Mouse (Mus musculus) lung, postnatal 0 days (tissue): ENCODE results near the gene Elk4. TPM values are rescaled to one million over a fixed set of nuclear protein-coding genes. Genes with fewer than 3 reads are reported as not detected.

Source experiments
- ATAC-seq: fragments of 200-750 bp; cut with Nextera tagmentation; 2 replicates; pipeline ENCODE4 v1.8.0; 2017; ENCODE audit warnings: moderate library complexity
- DNase-seq: peaks from one replicate; pipeline ENCODE4 v3.0.0-alpha.2; 2016; ENCODE audit warnings: low spot score
- H3K27ac ChIP-seq: fragments of 300-500 bp; sonication (generic); 2 replicates; pipeline ENCODE4 v1.5.1; 2014; ENCODE audit warnings: antibody characterized with exemption, mild to moderate bottlenecking, low read length, mixed read lengths
- H3K27me3 ChIP-seq: fragments of 300-500 bp; sonication (generic); replicated peaks from 2 replicates; pipeline ENCODE4 v1.6.1; 2014; ENCODE audit warnings: low read length, mixed read lengths; ENCODE audit not compliant: insufficient read depth
- H3K36me3 ChIP-seq: fragments of 300-500 bp; sonication (generic); 2 replicates; pipeline ENCODE4 v1.6.1; 2014; ENCODE audit warnings: low read length, mixed read lengths; ENCODE audit not compliant: insufficient read depth
- H3K4me1 ChIP-seq: fragments of 300-500 bp; sonication (generic); 2 replicates; pipeline ENCODE4 v1.6.1; 2014; ENCODE audit warnings: antibody characterized with exemption, low read depth, low read length, mixed read lengths; ENCODE audit not compliant: insufficient read depth
- H3K4me2 ChIP-seq: fragments of 300-500 bp; sonication (generic); replicated peaks from 2 replicates; pipeline ENCODE4 v1.6.1; 2014; ENCODE audit warnings: low read depth, mild to moderate bottlenecking, low read length, moderate library complexity, mixed read lengths
- H3K4me3 ChIP-seq: fragments of 300-500 bp; sonication (generic); 2 replicates; pipeline ENCODE4 v1.5.1; 2014; ENCODE audit warnings: low read depth, low read length
- H3K9ac ChIP-seq: fragments of 300-500 bp; sonication (generic); replicated peaks from 2 replicates; pipeline ENCODE4 v1.6.1; 2014; ENCODE audit warnings: low read depth, mild to moderate bottlenecking
- H3K9me3 ChIP-seq: fragments of 300-500 bp; sonication (generic); 2 replicates; pipeline ENCODE4 v1.6.1; 2016; ENCODE audit warnings: low read length, mixed read lengths
- CTCF ChIP-seq: IDR thresholded peaks from 2 replicates; pipeline ENCODE4 v1.5.1; 2016; ENCODE audit warnings: antibody characterized with exemption, mild to moderate bottlenecking
- EP300 ChIP-seq: IDR thresholded peaks from 2 replicates; pipeline ENCODE4 v1.6.1; 2016; ENCODE audit warnings: antibody characterized with exemption, mild to moderate bottlenecking, control low read depth
- WGBS: fragments of 180-500 bp; shearing (Covaris S2); extraction: QIAGEN DNeasy Blood & Tissue Kit; methylation state at CpG from one replicate; pipeline ENCODE4 v1.1.7; 2014; 5-methylcytosine and 5-hydroxymethylcytosine counted together
- polyA plus RNA-seq: library from polyadenylated mRNA; unstranded; fragments of >200 nt; fragmentation: Nextera tagmentation; extraction: Ambion mirVana; gene quantifications from 2 replicates; pipeline ENCODE4 v1.2.1, GENCODE M21; 2015

Elk4 gene
- polyA plus RNA-seq, 1 experiment from 2014 or later, result 26.3 TPM

GRCm38 (mm10) chr1:132003817-132004216, 3.6 kb upstream of the Elk4 start:
- WGBS, result 31% methylated on average over 1 of the region's 1 CpGs
- Histone ChIP-seq H3K4me2 (no peak overlapping the region), H3K27me3 (no peaks in the 10 kb centered on the region), H3K4me1 (no peaks in the 10 kb centered on the region; the same call in 1 of the 2 replicates), H3K9me3 (no peaks in the 10 kb centered on the region), H3K9ac (no peak overlapping the region), H3K4me3 (no peak overlapping the region), H3K36me3 (no peaks in the 10 kb centered on the region), H3K27ac (no peak overlapping the region)
- ATAC-seq (no peak), DNase-seq (peak; percentile 39)
- TF ChIP-seq CTCF (no peak), EP300 (no peak)

GRCm38 (mm10) chr1:132004574-132005180, 2.7 kb upstream of the Elk4 start:
- DNase-seq (no peak), ATAC-seq (no peak)
- H3K4me2 ChIP-seq, result no peak overlapping the region
- H3K4me1 ChIP-seq, result peaks cover 5% of the 10 kb centered on the region; the same call in 1 of the 2 replicates
- no peaks in the 10 kb centered on the region for H3K36me3 ChIP-seq
- no peak overlapping the region for H3K4me3 ChIP-seq
- H3K27me3 ChIP-seq, result no peaks in the 10 kb centered on the region
- no peak overlapping the region for H3K9ac ChIP-seq
- no peak for TF ChIP-seq EP300
- no peak for TF ChIP-seq CTCF
- no peak overlapping the region for H3K27ac ChIP-seq
- no peaks in the 10 kb centered on the region for H3K9me3 ChIP-seq
- WGBS, result 72% methylated on average over 6 of the region's 6 CpGs

DNA sequence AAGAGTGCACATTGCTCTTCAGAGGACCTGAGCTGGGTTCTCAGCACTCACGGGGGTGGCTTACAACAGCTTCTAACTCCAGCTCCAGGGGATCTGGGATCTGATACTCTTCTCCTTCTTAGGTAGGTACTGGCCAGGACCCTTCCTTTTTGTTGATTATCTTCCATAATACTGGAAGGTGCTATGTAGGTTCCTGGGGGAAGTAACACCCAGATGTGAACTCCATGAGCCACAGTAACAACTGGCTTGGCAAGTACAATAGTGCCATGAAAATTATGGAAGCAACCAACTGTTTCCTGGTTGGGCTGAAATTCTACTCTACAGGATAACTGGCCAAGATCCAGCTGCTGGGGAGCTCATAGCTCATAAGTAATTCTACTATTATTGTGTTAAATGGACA, 1.9 kb upstream of the Elk4 start:
- no peak for ATAC-seq
- no peak overlapping the region for H3K9ac ChIP-seq
- no peak overlapping the region for H3K4me2 ChIP-seq
- H3K27me3 ChIP-seq, result no peaks in the 10 kb centered on the region
- H3K4me1 ChIP-seq, result peaks cover 10% of the 10 kb centered on the region; the same call in 1 of the 2 replicates
- 87% methylated on average over 1 of the region's 1 CpGs for WGBS
- no peaks in the 10 kb centered on the region for H3K36me3 ChIP-seq
- peak overlapping the region; percentile 100; the same call in 1 of the 2 replicates for H3K27ac ChIP-seq
- TF ChIP-seq EP300 (no peak), CTCF (no peak)
- no peaks in the 10 kb centered on the region for H3K9me3 ChIP-seq
- no peak for DNase-seq
- H3K4me3 ChIP-seq, result no peak overlapping the region

DNA sequence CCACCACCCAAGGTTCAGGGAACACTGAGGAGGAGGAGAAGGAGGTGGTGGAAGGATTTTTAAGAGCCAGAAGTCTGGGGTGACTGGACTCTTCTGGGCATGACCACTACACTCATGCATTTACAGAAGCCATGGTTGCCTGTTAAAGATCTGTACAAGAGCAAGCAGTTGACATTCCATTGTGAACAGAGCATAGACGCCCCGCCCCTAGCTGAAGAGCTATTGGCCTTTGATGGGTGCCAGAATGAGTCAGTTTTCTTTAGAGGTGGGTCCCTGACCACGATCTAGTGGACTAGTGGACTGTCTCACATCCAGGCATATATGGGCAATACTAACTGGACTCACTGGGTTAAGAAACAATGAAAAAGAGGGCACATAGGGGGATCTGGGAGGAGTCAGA, 1.4 kb upstream of the Elk4 start:
- no peak overlapping the region for H3K9ac ChIP-seq
- ATAC-seq (peak; percentile 18), DNase-seq (peak; percentile 86)
- no peaks in the 10 kb centered on the region for H3K27me3 ChIP-seq
- H3K4me3 ChIP-seq, result no peak overlapping the region
- H3K36me3 ChIP-seq, result no peaks in the 10 kb centered on the region
- peaks cover 13% of the 10 kb centered on the region; the same call in 1 of the 2 replicates for H3K4me1 ChIP-seq
- peak overlapping the region; percentile 100 for H3K27ac ChIP-seq
- 50% methylated on average over 3 of the region's 3 CpGs for WGBS
- TF ChIP-seq EP300, result no peak; the same call in 1 of the 2 replicates
- TF ChIP-seq CTCF, result no peak
- no peak overlapping the region for H3K4me2 ChIP-seq
- no peaks in the 10 kb centered on the region for H3K9me3 ChIP-seq

- 12% methylated on average over 5 of the region's 5 CpGs for WGBS
Measured at GRCm38 (mm10) chr1:132006721-132007120, 686 bp upstream of the Elk4 start.

DNA sequence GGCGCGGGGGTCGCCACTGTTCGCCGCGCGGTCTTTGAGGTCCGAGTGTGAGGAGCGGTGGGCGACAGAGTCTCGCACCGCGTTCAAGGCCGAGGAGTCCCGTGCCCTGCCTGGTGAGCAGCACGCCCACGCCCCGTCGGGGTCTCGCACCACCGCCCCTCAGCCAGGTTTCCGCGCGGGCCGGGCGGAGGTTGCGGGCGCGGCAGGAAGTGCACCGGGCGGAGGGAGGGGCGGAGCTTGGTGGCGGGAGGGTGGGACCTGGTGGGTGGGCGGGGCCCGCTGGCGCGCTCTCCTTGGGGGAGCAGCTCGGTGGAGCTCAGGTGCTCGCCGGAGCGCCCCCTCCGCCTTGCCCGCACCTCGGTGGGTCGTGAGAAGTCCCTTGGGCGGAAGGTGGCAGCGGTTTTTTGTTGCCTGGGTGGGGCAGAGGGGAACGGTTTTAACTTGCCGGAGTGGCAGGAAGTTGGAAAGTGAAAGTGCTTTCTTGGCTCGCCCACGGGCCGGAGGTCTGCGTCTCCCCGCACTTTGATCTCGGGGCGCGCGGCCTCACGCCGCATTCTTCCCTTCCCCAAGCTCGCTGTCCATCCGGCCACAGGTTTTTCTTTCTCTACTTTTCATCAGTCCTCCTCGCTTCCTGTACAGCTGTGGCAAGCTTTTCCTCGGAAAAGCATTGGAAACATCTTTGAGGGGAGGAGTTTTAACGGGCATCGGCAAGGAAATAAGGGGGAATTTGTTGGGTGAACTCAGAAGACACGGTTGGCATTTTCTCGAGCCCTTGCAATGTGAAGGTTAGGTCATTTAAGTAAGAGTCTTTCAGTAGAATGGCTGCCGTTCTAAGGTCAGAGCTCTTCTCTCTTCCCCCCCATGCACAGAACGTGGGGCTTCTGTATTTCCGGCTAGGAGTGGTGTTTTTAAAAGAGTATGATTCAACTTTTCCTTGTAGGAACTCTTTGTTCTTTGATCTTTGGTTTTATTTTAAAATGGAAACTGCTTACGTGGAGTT, 721 bp downstream of the Elk4 start:
- ATAC-seq, result peak; percentile 89
- H3K4me3 ChIP-seq, result peak overlapping the region; percentile 90
- WGBS, result under 1% methylated on average over 51 of the region's 72 CpGs
- peak overlapping the region; percentile 77 for H3K4me2 ChIP-seq
- H3K27ac ChIP-seq, result peak overlapping the region; percentile 100
- H3K9ac ChIP-seq, result peak overlapping the region; percentile 94
- no peaks in the 10 kb centered on the region for H3K9me3 ChIP-seq
- peaks cover 13% of the 10 kb centered on the region; the same call in 1 of the 2 replicates for H3K4me1 ChIP-seq
- DNase-seq, result peak; percentile 93
- no peaks in the 10 kb centered on the region for H3K36me3 ChIP-seq
- no peaks in the 10 kb centered on the region for H3K27me3 ChIP-seq
- TF ChIP-seq EP300 (peak; percentile 35; the same call in 1 of the 2 replicates), CTCF (no peak; the same call in 1 of the 2 replicates)

More at GRCm38 (mm10) chr1:132006721-132007120, 686 bp upstream of the Elk4 start:
- H3K27me3 ChIP-seq, result no peaks in the 10 kb centered on the region
- no peaks in the 10 kb centered on the region for H3K9me3 ChIP-seq
- DNase-seq (peak; percentile 64), ATAC-seq (no peak)
- peak overlapping the region; percentile 90 for H3K4me3 ChIP-seq
- H3K4me2 ChIP-seq, result peak overlapping the region; percentile 77
- H3K4me1 ChIP-seq, result peaks cover 13% of the 10 kb centered on the region; the same call in 1 of the 2 replicates
- peak overlapping the region; percentile 100 for H3K27ac ChIP-seq
- TF ChIP-seq EP300 (no peak; the same call in 1 of the 2 replicates), CTCF (no peak)
- peak overlapping the region; percentile 94; the same call in 1 of the 2 replicates for H3K9ac ChIP-seq
- no peaks in the 10 kb centered on the region for H3K36me3 ChIP-seq
